Mouse (Mus musculus): ENCODE measurements around the gene Adamtsl5.

DNA sequence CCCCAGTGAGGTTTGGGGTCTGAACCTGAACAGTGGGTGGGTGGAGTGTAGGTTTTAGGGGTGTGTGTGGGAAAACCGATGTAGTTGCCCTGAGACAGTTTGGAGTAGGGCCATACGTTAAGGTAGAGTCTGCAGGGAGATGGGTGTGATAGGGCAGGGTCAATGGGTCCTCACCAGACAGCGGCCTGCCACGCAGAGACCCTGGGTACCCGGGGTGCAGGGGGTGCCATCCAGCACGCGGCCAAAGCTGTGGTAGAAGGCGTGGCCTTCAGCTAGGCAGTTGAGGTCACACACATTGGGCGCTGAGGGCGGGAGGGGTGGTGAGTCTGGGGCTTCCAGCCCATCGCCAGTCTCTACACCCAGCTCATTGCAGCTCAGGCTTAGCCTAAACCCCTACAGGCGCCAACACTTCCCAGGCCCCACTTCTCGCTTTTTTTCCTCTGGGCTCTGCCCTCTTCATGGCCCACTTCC is 4.8 kb downstream of the Adamtsl5 start:
- TF ChIP-seq CTCF (IDR thresholded peaks at IDR 0.05; ENCODE audit: low read depth) = no peak
- no peak for TF ChIP-seq EP300 (IDR thresholded peaks at IDR 0.05; ENCODE audit: low read depth)

All from liver, postnatal 0 days (tissue).